Mouse (Mus musculus): ENCODE data around the gene Gm45233.

Gm45233 gene

DNA sequence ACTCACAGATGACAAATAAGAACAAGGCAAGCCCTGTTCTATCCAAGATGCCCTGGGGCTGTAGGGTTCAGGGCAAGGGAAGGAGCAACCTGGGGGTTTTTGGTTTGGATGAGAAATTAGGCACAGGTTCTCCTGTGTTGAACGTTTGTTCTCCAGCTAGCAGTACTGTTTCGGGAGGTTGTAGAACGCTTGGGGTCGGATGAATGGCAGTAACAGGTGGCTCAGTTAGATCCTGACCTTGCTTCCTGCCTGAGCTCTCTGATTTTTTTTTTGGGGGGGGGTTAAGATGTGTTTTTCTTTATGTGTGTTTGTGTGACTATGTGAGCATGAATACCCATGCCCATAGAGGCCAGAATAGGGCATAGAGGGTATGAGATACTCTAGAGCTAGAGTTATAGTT is 68.6 kb downstream of the Gm45233 start:
- DNase-seq, result no peak

Measured in cerebellum, adult 18-20 months (tissue).